Mouse (Mus musculus) MEL (cell line): ENCODE data around the gene Samsn1. TPM values are rescaled to one million over a fixed set of nuclear protein-coding genes. Genes with fewer than 3 reads are reported as not detected.

Experiments
- DNase-seq: peaks from one replicate; pipeline ENCODE4 v3.0.0; 2011; ENCODE audit warnings: low read depth, low spot score
- H3K27ac ChIP-seq: 2 replicates; pipeline ENCODE4 v1.5.1; 2012; ENCODE audit warnings: low read depth, mild to moderate bottlenecking, control low read depth, low read length, moderate library complexity; ENCODE audit not compliant: control insufficient read depth
- H3K27me3 ChIP-seq, 2 experiments: fragments of 150-350 bp in 1 of 2; sonication (generic) in 1 of 2; 2 replicates each; pipeline ENCODE4 v1.6.1; 2012; ENCODE audit warnings: low read length in 2 of 2, mild to moderate bottlenecking in 2 of 2, improper control_type of control experiment in 1 of 2, moderate library complexity in 1 of 2; ENCODE audit not compliant: insufficient read depth in 2 of 2, control insufficient read depth in 1 of 2
- H3K36me3 ChIP-seq, 2 experiments: 2 replicates each; pipeline ENCODE4 v1.6.1; 2012 to 2014; ENCODE audit warnings: low read length in 2 of 2, improper control_type of control experiment in 1 of 2, inconsistent platforms in 1 of 2, mild to moderate bottlenecking in 1 of 2; ENCODE audit not compliant: insufficient read depth in 2 of 2, control insufficient read depth in 1 of 2
- H3K4me1 ChIP-seq, 2 experiments: fragments of 150-350 bp in 1 of 2; sonication (generic) in 1 of 2; 2 replicates each; pipeline ENCODE4 v1.6.1; 2012; ENCODE audit warnings: low read length in 2 of 2, improper control_type of control experiment in 1 of 2, mild to moderate bottlenecking in 1 of 2; ENCODE audit not compliant: insufficient read depth in 2 of 2, control insufficient read depth in 1 of 2
- H3K4me3 ChIP-seq, 2 experiments: fragments of 150-350 bp in 1 of 2; sonication (generic) in 1 of 2; 2 replicates each; pipeline ENCODE4 v1.5.1; 2012; ENCODE audit warnings: low read depth in 2 of 2, low read length in 2 of 2, mild to moderate bottlenecking in 2 of 2, moderate library complexity in 2 of 2, control low read depth in 1 of 2, improper control_type of control experiment in 1 of 2; ENCODE audit not compliant: control insufficient read depth in 1 of 2, insufficient read depth in 1 of 2
- H3K79me2 ChIP-seq: 2 replicates; pipeline ENCODE4 v1.6.1; 2012; ENCODE audit warnings: mild to moderate bottlenecking, low read length, moderate library complexity; ENCODE audit not compliant: control insufficient read depth, poor library complexity, insufficient read depth
- H3K9ac ChIP-seq: 2 replicates; pipeline ENCODE4 v1.6.1; 2012; ENCODE audit warnings: low read depth, mild to moderate bottlenecking, control low read depth, low read length, moderate library complexity; ENCODE audit not compliant: control insufficient read depth, poor library complexity, severe bottlenecking
- H3K9me3 ChIP-seq: fragments of 150-350 bp; sonication (generic); replicated peaks from 2 replicates; pipeline ENCODE4 v1.6.1; 2012; ENCODE audit warnings: mild to moderate bottlenecking, low read length, improper control_type of control experiment, moderate library complexity; ENCODE audit not compliant: insufficient read depth
- CTCF ChIP-seq, 3 experiments: IDR thresholded peaks in 2 of 3; conservative IDR thresholded peaks in 1 of 3; 2 replicates each; pipeline ENCODE4 v1.5.1; 2011 to 2012; ENCODE audit warnings: low read length in 3 of 3, low read depth in 2 of 3, mild to moderate bottlenecking in 2 of 3, improper control_type of control experiment in 1 of 3, inconsistent platforms in 1 of 3, mixed read lengths in 1 of 3, moderate library complexity in 1 of 3; ENCODE audit not compliant: control insufficient read depth in 1 of 3, insufficient read depth in 1 of 3, poor library complexity in 1 of 3, severe bottlenecking in 1 of 3
- EP300 ChIP-seq, 2 experiments: IDR thresholded peaks; 2 replicates each; pipeline ENCODE4 v1.6.1; 2011; ENCODE audit warnings: improper control_type of control experiment in 2 of 2, low read length in 2 of 2, low read depth in 1 of 2, mild to moderate bottlenecking in 1 of 2
- ETS1 ChIP-seq: IDR thresholded peaks from 2 replicates; pipeline ENCODE4 v1.6.1; 2012; ENCODE audit warnings: low read depth, mild to moderate bottlenecking, inconsistent platforms, low read length, improper control_type of control experiment, moderate library complexity
- GABPA ChIP-seq: IDR thresholded peaks from 2 replicates; pipeline ENCODE4 v1.6.1; 2012; ENCODE audit warnings: low read depth, mild to moderate bottlenecking, inconsistent platforms, low read length, improper control_type of control experiment, moderate library complexity
- HCFC1 ChIP-seq: IDR thresholded peaks from 2 replicates; pipeline ENCODE4 v1.6.1; 2012; ENCODE audit warnings: low read depth, mild to moderate bottlenecking, inconsistent platforms, low read length, improper control_type of control experiment, moderate library complexity
- KAT2A ChIP-seq: conservative IDR thresholded peaks from 2 replicates; pipeline ENCODE4 v1.6.1; 2012; ENCODE audit warnings: low read depth, low read length, improper control_type of control experiment, inconsistent platforms
- MAZ ChIP-seq: IDR thresholded peaks from 2 replicates; pipeline ENCODE4 v1.6.1; 2012; ENCODE audit warnings: low read depth, mild to moderate bottlenecking, inconsistent platforms, low read length, improper control_type of control experiment
- MEF2A ChIP-seq: IDR thresholded peaks from 2 replicates; pipeline ENCODE4 v1.6.1; 2014; ENCODE audit warnings: low read depth, mild to moderate bottlenecking, inconsistent platforms, low read length, improper control_type of control experiment; ENCODE audit not compliant: poor library complexity, insufficient replicate concordance, severe bottlenecking; ENCODE audit errors: extremely low read depth
- MXI1 ChIP-seq: IDR thresholded peaks from 2 replicates; pipeline ENCODE4 v1.6.1; 2011; ENCODE audit warnings: mild to moderate bottlenecking, low read depth, low read length, improper control_type of control experiment
- MYB ChIP-seq: IDR thresholded peaks from 2 replicates; pipeline ENCODE4 v1.6.1; 2011; ENCODE audit warnings: mild to moderate bottlenecking, low read depth, low read length, improper control_type of control experiment
- MYC ChIP-seq: IDR thresholded peaks from 2 replicates; pipeline ENCODE4 v1.6.1; 2011; ENCODE audit warnings: low read depth, mild to moderate bottlenecking, low read length, improper control_type of control experiment, moderate library complexity
- NELFE ChIP-seq: IDR thresholded peaks from 2 replicates; pipeline ENCODE4 v1.6.1; 2011; ENCODE audit warnings: low read depth, low read length, improper control_type of control experiment
- POLR2A ChIP-seq, 2 experiments: IDR thresholded peaks; 2 replicates each; pipeline ENCODE4 v1.6.1; 2011 to 2012; ENCODE audit warnings: low read length in 2 of 2, mild to moderate bottlenecking in 2 of 2, control low read depth in 1 of 2, improper control_type of control experiment in 1 of 2, low read depth in 1 of 2, moderate library complexity in 1 of 2; ENCODE audit not compliant: control insufficient read depth in 1 of 2, insufficient read depth in 1 of 2, poor library complexity in 1 of 2
- POLR2AphosphoS2 ChIP-seq: IDR thresholded peaks from 2 replicates; pipeline ENCODE4 v1.6.1; 2011; ENCODE audit warnings: low read length, improper control_type of control experiment
- POLR2AphosphoS5 ChIP-seq: IDR thresholded peaks from 2 replicates; pipeline ENCODE4 v1.6.1; 2012; ENCODE audit warnings: low read depth, borderline replicate concordance, mild to moderate bottlenecking, inconsistent platforms, low read length, moderate library complexity, mixed read lengths
- RAD21 ChIP-seq: IDR thresholded peaks from 2 replicates; pipeline ENCODE4 v1.6.1; 2011; ENCODE audit warnings: mild to moderate bottlenecking, low read depth, low read length, improper control_type of control experiment
- RCOR1 ChIP-seq: IDR thresholded peaks from 2 replicates; pipeline ENCODE4 v1.6.1; 2012; ENCODE audit warnings: low read depth, mild to moderate bottlenecking, inconsistent platforms, low read length, improper control_type of control experiment
- SMC3 ChIP-seq: IDR thresholded peaks from 2 replicates; pipeline ENCODE4 v1.6.1; 2011; ENCODE audit warnings: low read depth, low read length, improper control_type of control experiment
- TAL1 ChIP-seq: IDR thresholded peaks from 2 replicates; pipeline ENCODE4 v1.6.1; 2012; ENCODE audit warnings: mild to moderate bottlenecking, inconsistent platforms, low read length, moderate library complexity, mixed read lengths
- TBP ChIP-seq: IDR thresholded peaks from 2 replicates; pipeline ENCODE4 v1.8.0; 2011; ENCODE audit warnings: low read depth, low read length, improper control_type of control experiment
- UBTF ChIP-seq: IDR thresholded peaks from 2 replicates; pipeline ENCODE4 v1.6.1; 2012; ENCODE audit warnings: low read depth, mild to moderate bottlenecking, inconsistent platforms, low read length, improper control_type of control experiment, moderate library complexity, borderline replicate concordance; ENCODE audit not compliant: insufficient read depth
- USF2 ChIP-seq, 2 experiments: IDR thresholded peaks; 2 replicates each; pipeline ENCODE4 v1.6.1; 2011 to 2012; ENCODE audit warnings: improper control_type of control experiment in 2 of 2, low read length in 2 of 2, borderline replicate concordance in 1 of 2, inconsistent platforms in 1 of 2, low read depth in 1 of 2, mild to moderate bottlenecking in 1 of 2; ENCODE audit not compliant: insufficient read depth in 1 of 2
- ZKSCAN1 ChIP-seq: IDR thresholded peaks from 2 replicates; pipeline ENCODE4 v1.6.1; 2012; ENCODE audit warnings: low read depth, mild to moderate bottlenecking, inconsistent platforms, low read length, improper control_type of control experiment, moderate library complexity
- ZNF384 ChIP-seq: IDR thresholded peaks from 2 replicates; pipeline ENCODE4 v1.6.1; 2012; ENCODE audit warnings: low read depth, mild to moderate bottlenecking, inconsistent platforms, low read length, improper control_type of control experiment
- polyA plus RNA-seq, 2 experiments: library from polyadenylated mRNA; stranded (reverse) in 1 of 2; unstranded in 1 of 2; fragments of >175 nt in 1 of 2; fragments of >200 nt in 1 of 2; gene quantifications; 2 replicates each; pipeline versions ENCODE4 v1.2.1 to v1.2.4; 2012; ENCODE audit warnings: low replicate concordance in 2 of 2, low read depth in 1 of 2; ENCODE audit not compliant: insufficient read length in 2 of 2, insufficient read depth in 1 of 2, missing spikeins in 1 of 2
- total RNA-seq: library from RNA; depleted of rRNA; stranded (reverse); fragments of 300-350 nt; gene quantifications from 2 replicates; pipeline ENCODE4 v1.2.3, GENCODE M21; 2012

Gene Samsn1
- total and polyA plus RNA-seq, 3 experiments, result 55.2 to 205 (median 63.0) TPM

DNA sequence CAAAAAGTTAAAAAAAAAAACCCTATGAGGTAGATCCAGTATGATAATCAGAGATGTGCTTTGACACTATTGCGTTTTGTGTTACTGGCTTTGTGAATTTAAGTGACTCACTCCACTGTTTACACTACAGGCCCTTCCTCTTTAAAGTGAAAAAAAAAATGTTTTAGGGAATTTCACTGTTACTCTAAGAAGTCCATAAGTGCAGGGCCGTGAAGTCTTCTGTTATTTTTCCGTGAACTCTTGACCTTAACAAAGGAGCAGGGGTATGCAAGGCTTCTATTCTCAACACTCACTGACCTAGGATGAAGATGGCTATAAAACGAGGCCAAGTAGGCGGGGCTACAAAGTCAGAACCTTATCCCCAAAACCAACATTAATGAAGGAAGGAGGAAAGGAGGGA, 60.6 kb downstream of the Samsn1 start:
- no peaks in the 10 kb centered on the region for H3K79me2 ChIP-seq
- no peaks in the 10 kb centered on the region for H3K9me3 ChIP-seq
- no peak overlapping the region for H3K9ac ChIP-seq
- no peaks in the 10 kb centered on the region for H3K4me1 ChIP-seq
- TF ChIP-seq MYB, result no peak
- TF ChIP-seq ETS1, result no peak
- TF ChIP-seq POLR2AphosphoS2, result no peak
- TF ChIP-seq TAL1, result no peak
- TF ChIP-seq MYC, result no peak
- TF ChIP-seq SMC3, result no peak
- TF ChIP-seq TBP, result no peak
- H3K4me3 ChIP-seq, result no peak overlapping the region
- H3K36me3 ChIP-seq, result no peaks in the 10 kb centered on the region
- H3K27ac ChIP-seq, result no peak overlapping the region
- DNase-seq, result no peak
- H3K27me3 ChIP-seq, result no peaks in the 10 kb centered on the region

- Histone ChIP-seq H3K9me3 (no peaks in the 10 kb centered on the region), H3K27ac (no peak overlapping the region), H3K9ac (no peak overlapping the region)
Measured at GRCm38 (mm10) chr16:75961036-75961435, 61.0 kb downstream of the Samsn1 start.

DNA sequence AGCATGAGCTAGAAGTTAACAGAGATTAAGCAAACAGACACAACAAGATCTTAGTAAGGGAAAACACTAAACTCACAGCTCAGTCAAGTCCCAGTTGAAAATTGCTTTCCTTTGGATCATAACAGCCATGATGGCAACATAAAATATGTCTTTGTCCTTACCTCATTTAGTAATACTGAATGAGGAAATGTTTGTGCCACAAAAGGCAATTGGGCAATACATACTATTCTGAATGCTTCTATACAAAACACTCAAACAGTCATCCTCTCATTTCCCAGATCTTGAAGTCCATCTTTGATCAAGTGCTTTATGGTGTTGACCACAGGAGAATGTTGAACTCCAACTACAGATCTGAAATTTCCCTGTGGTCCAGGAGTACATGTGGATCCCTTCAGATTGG, 88.7 kb downstream of the Samsn1 start:
- Histone ChIP-seq H3K36me3 (peaks cover 0 to 13% of the 10 kb centered on the region in 2 experiments; a peak in 2 of 4 replicates), H3K79me2 (no peaks in the 10 kb centered on the region), H3K9me3 (no peaks in the 10 kb centered on the region), H3K27ac (no peak overlapping the region), H3K4me1 (peaks cover 2 to 5% of the 10 kb centered on the region in 2 experiments; a peak in 2 of 4 replicates), H3K27me3 (no peaks in the 10 kb centered on the region), H3K4me3 (no peak overlapping the region), H3K9ac (no peak overlapping the region)
- DNase-seq, result no peak
- TF ChIP-seq KAT2A (no peak), UBTF (no peak), GABPA (no peak), ETS1 (no peak), USF2 (IDR thresholded peaks at IDR 0.05; ENCODE audit: borderline replicate concordance in 1 of 2, insufficient read depth in 1 of 2, low read depth in 1 of 2, low read length in 2 of 2) (no peak), NELFE (no peak), HCFC1 (no peak), MEF2A (no peak), CTCF (IDR thresholded peaks at IDR 0.05 in 2 of 3, conservative IDR thresholded peaks at IDR 0.05 in 1 of 3; ENCODE audit: control insufficient read depth in 1 of 3, insufficient read depth in 1 of 3, low read depth in 2 of 3, low read length in 3 of 3, poor library complexity in 1 of 3, severe bottlenecking in 1 of 3) (no peak), RAD21 (no peak), ZNF384 (no peak), MAZ (no peak), POLR2AphosphoS5 (no peak), MYC (no peak), MXI1 (no peak), RCOR1 (no peak)

More at GRCm38 (mm10) chr16:75961036-75961435, 61.0 kb downstream of the Samsn1 start:
- H3K36me3 ChIP-seq, result no peaks in the 10 kb centered on the region
- H3K4me3 ChIP-seq, result no peak overlapping the region
- H3K4me1 ChIP-seq, result no peaks in the 10 kb centered on the region
- H3K79me2 ChIP-seq, result no peaks in the 10 kb centered on the region
- no peak for TF ChIP-seq POLR2A (IDR thresholded peaks at IDR 0.05; ENCODE audit: control insufficient read depth in 1 of 2, insufficient read depth in 1 of 2, low read depth in 1 of 2, low read length in 2 of 2, poor library complexity in 1 of 2)
- TF ChIP-seq KAT2A, result no peak
- TF ChIP-seq POLR2AphosphoS5, result no peak
- no peak for TF ChIP-seq RAD21
- TF ChIP-seq CTCF (IDR thresholded peaks at IDR 0.05 in 2 of 3, conservative IDR thresholded peaks at IDR 0.05 in 1 of 3; ENCODE audit: control insufficient read depth in 1 of 3, insufficient read depth in 1 of 3, low read depth in 2 of 3, low read length in 3 of 3, poor library complexity in 1 of 3, severe bottlenecking in 1 of 3), result no peak
- no peak for TF ChIP-seq HCFC1
- TF ChIP-seq MEF2A, result no peak
- TF ChIP-seq ETS1, result no peak
- TF ChIP-seq EP300 (IDR thresholded peaks at IDR 0.05; ENCODE audit: low read depth in 1 of 2, low read length in 2 of 2), result no peak
- TF ChIP-seq GABPA, result no peak
- TF ChIP-seq NELFE, result no peak
- TF ChIP-seq MYB, result no peak
- no peak for TF ChIP-seq ZKSCAN1
- H3K27me3 ChIP-seq, result no peaks in the 10 kb centered on the region
- no peak for DNase-seq
